Mouse (Mus musculus): ENCODE measurements around the gene Adgrg3.

The Adgrg3 gene

GRCm38 (mm10) chr8:94992996-94993724 is 24.3 kb upstream of the Adgrg3 start:
- no peak for DNase-seq

DNA sequence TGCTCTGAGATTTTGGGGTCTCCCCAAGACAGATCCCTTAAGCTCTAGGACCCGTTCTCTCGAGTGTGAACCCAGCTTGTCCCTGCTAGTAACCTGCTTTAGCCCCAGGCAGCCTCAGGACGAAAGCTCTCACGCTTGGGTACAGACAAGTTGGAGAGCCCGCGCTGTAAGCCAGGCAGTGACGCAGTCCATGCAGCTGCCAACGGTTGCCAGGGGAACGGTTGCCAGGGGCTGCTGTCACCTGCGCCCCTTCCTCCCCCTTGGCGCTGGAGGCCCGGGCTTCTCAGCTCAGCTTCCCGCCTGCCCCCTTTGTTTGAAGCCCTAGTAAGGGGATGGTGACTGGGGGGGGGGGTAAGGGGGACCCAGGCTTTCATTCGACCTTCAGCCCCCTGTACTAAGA is 23.5 kb upstream of the Adgrg3 start:
- DNase-seq: peak; percentile 96

DNA sequence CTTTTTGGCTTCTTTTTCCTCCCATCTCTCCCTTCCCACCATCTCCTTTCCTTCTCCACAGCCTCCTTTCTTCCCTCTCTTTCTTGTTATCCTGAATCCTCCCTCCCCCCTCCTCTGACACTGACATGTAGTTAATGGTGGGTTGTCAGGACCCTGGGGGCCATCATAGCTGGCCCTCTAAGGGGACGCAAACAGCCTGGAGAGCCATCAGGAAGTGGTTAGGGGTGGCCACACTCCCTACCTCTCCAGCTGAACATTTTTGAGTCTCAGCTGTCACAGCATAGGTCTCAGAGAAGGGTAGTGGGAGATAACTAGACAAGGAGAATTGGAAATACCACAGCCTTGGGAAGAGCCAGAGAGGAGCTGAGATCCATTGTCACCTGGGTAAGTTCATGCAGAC is 23.0 kb upstream of the Adgrg3 start:
- no peak for DNase-seq

DNA sequence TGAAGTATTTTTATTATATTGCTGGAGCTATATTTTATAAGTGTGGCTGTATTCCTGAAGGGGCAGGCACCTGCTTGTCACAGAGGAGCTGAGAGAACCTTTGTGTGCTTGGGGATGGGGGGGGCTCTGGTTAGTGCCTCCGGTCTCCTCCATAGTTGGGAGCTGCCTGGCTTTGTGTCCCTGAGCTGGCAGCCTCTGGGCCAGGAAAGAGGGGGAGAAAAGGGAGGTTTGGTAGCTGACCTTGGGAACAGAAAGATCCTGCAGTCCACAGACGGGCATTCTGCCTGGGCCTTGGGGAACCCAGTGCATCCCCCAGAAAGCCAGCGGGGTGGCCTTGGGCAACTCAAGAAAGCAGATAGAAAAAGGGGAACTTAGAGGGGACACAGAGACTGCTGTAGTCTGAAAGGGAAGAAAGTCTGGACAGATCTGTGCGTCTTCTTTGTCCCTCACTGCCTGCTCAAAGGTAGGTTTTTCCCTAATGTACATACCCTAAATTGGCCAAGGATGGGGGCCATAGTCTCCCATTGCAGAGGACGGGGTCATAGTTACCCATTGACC is 22.1 kb upstream of the Adgrg3 start:
- DNase-seq: no peak

GRCm38 (mm10) chr8:94996037-94996436 is 21.5 kb upstream of the Adgrg3 start:
- DNase-seq: peak; percentile 50

DNA sequence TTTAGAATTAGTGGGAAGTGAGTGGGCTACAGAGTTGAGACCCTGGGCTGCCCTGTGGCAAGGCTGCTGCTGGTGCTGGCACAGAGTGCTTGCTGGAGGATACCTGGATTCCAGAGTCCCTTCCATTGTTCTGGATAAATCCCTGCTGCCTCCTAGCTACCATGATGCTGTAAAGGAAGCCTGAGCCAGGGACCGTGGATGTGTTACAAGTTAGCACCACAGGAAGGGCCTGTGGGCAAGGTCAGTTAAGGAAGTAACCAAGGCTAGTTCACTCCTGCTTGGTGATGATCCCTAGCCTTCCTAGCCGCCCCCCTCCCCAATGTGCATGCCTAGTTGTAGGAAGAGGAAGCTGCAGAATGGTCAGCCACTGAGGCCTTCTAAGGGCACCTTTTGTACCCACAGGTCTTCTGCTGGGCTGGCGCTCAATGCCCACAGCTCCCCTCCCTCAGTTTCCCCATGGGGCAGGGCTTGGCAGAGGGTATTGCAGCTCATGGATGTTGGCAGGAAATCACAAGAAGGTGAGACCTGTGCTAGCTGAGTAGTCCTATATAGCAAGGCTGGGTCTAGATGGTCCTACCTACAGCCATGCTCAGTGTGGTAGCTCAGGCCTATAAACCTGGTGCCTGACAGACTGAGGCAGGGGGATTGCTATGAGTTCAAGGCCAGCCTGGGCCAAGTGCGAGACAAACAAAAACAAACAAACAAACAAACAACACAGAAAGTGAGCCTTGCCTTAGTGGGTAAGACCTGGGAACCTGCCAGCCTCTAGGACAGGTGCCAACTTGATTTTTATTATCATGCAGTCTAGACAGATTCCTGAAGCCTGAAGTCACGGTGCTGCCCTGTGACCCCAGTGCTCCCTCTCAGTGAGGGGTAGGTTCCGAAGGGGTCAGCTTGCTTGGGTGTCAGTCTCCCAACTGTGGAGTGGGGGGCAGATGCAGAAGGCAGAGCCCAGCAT is 20.3 kb upstream of the Adgrg3 start:
- DNase-seq: peak; percentile 45

DNA sequence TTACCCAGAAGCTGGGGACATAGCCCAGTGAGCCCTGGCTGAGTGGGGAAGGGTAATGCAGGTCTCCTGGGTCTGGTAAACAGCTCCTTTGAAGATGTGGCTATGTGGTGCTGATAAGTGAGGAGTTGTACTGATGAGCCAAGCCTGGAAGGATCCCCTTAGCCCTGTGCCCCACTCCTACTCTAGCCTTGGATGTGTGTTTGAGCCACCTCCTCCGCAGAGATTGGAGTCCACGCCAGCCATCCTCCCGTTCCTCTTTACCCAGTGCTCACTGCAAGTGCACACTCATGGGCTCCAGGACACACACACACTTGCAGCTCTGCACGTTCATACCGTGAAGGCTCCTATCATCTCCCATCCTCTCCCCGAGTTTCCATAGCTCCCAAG is 19.6 kb upstream of the Adgrg3 start:
- DNase-seq: no peak

DNA sequence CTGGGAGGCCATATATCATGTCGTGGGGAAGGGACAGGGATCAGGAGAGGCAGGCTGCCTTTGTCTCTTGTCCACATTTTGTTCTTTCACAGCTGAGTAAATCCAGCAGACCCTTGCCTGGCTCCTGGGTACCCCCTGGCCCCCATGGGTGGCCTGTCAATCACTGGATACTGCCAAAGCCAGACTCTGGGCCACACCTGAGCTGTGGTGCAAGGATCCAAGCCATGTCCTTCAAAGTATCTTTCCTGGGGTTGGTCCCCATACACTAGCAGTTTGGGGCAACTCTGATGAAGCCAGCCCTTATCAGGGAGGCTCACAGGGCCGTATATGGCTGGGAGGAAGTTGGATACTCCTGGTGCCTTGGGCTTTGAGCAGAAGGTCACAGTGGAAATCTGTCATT is 19.1 kb upstream of the Adgrg3 start:
- DNase-seq: no peak

DNA sequence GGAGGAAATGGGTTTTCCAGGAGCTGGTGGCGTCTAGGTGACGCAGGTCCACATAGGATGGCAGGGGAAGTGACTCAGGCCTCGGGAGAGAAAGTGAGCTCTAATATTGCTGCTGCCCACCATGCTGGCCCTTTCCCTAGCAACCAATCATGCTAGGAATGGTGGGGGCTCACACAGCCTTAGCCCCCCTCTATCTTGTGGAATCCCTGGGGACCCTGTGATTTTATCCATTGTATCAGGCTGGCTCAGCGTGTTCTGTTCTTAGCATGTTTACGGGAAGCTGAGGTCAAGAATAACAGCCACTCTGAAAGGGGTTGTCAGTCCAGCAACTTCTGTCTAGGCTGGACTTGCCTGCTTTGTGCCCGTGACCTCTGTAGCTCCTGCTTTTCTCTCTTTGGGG is 18.5 kb upstream of the Adgrg3 start:
- DNase-seq: no peak

DNA sequence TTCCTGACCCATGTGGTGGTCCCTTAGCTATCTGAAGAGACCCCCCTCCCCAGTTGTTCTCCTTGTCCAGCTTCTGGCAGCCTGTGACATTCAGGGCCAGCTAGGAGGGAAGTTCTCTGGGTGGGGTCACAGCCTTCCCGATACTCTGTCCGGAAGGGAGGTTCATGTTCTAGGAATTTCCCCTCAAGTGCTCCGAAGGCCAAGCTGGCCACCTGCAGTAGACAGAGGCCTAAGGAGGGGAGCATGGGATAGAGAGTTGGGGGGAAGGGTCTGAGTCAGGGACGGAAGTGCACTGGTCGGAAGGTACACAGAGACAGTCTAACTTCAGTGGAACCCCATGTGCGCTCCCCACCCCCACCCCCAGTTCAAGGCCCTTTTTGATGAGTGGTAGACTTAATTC is 17.5 kb upstream of the Adgrg3 start:
- DNase-seq: no peak

DNA sequence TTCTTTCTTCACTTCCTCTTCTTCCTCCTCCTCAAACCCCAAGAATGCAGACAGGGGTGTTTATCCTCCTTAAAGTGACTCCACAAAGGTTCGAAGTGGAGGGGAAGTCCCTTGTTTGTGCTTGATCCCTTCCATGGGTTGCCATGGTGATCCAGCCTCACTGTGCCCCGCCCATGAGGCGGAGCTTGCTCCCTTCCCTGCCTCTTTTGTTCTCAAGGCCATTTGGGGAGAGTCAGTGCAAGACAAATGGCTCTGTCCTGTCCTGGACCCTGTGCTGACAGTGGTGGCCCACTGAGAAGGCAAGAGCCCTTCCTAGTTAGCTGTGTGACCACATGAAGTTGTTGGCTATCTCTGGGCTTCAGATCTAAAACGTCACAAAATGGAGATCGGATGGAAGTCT is 16.8 kb upstream of the Adgrg3 start:
- DNase-seq: peak; percentile 90

GRCm38 (mm10) chr8:95001165-95001564 is 16.3 kb upstream of the Adgrg3 start:
- no peak for DNase-seq

DNA sequence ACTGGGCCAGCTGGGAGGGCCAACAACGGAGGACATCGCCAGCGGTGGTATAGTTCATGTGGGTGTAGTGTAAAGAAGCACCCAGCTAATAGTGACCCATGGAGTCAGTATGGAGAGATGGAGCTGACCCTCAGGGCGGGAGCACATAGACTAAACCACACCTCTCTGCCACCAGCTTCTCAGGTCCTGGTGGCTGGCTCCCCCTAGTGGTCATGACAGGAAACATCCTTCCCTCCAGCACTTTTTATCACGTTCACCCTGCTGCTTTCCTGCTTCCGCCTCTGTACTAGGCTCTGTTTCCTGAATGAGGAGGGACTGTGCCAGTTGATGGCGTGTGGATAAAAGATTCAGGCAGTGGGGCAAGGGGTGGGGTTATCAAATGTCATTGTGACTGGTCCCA is 15.8 kb upstream of the Adgrg3 start:
- DNase-seq: peak; percentile 91

DNA sequence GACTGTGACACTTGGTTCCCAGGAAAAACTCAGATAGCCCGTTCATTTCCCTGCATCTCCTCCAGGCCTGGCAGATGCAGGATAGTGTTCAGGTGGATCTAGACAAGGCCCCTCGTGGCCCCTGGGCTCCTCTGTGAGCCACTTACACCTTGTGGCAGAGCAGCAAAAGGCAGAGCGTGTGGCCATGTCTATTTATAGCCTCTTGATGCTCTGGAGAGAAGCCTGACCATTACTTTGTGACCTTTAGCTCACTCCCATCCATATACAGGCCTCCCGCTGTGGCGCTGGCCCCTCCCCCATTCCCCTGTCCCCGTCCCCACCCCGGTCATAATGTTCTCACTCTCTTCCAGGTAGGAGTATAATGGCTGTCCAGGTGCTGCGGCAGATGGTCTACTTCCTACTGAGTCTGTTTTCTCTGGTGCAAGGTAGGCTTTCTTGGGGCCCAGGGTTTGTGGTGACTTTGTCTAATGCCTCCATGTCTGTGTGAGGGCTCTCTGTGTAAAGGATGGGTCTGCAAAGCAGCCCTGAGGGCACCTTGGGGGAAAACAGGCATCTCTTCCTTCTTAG is 15.3 kb upstream of the Adgrg3 start:
- DNase-seq: no peak

GRCm38 (mm10) chr8:95012442-95012919 is 5.0 kb upstream of the Adgrg3 start:
- DNase-seq: no peak

GRCm38 (mm10) chr8:95015866-95016265 is 1.6 kb upstream of the Adgrg3 start:
- DNase-seq: no peak

DNA sequence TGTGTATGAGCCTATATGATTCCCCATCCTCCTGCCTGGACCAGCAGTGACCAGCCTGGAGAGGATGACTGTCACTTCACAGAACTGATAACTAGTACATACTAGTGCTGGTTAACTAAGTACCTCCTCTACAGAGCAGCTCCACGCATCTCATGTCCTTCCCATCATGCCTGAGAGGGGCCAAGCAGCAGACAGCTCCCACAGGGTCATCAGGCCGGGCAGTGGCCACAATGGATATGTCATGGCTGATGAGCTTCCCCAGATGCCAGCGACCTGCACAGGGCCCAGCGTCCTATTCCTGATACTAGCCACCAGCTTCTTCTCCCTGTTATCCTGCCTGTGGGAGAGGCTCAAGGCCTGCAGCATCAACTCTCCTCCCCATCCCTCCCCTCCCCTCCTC is 808 bp upstream of the Adgrg3 start:
- no peak for DNase-seq

GRCm38 (mm10) chr8:95017969-95018635 is 610 bp downstream of the Adgrg3 start:
- no peak for DNase-seq

GRCm38 (mm10) chr8:95020293-95020777 is 2.8 kb downstream of the Adgrg3 start:
- DNase-seq: no peak

- no peak for DNase-seq
Observed at GRCm38 (mm10) chr8:95020821-95021220, 3.3 kb downstream of the Adgrg3 start.

GRCm38 (mm10) chr8:95023201-95023600 is 5.7 kb downstream of the Adgrg3 start:
- no peak for DNase-seq

- no peak for DNase-seq
Observed at GRCm38 (mm10) chr8:95024387-95024786, 6.9 kb downstream of the Adgrg3 start.

DNA sequence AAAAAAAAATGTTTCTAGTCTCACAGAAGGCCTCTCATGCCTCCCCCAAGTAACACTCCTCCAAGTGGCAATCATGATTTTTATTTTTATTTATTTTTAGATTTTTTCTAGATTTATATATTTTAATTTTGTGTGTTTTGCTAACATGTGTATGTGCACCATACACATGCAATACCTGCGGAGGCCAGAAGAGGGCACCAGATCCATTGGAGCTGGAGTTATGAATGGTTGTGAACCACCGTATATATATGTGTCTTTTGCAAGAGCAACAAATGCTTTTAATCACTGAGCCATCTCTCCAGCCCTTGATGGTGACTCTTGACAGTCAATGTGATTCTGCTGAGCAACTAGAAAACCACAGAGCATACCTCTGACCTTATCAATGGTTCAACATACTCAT is 7.9 kb downstream of the Adgrg3 start:
- DNase-seq: no peak
